Mouse (Mus musculus) midbrain, embryonic 14.5 days (tissue): ENCODE data around the gene Arhgap32. TPM values are rescaled to one million over a fixed set of nuclear protein-coding genes. Genes with fewer than 3 reads are reported as not detected.

ENCODE experiments used
- ATAC-seq: fragments of 200-750 bp; cut with Nextera tagmentation; 2 replicates; pipeline ENCODE4 v1.8.0; 2017; ENCODE audit warnings: moderate number of reproducible peaks, moderate library complexity; ENCODE audit not compliant: low FRiP score, low TSS enrichment
- DNase-seq: peaks from one replicate; pipeline ENCODE4 v3.0.0-alpha.2; 2015
- H3K27ac ChIP-seq: fragments of 300-500 bp; sonication (generic); replicated peaks from 2 replicates; pipeline ENCODE4 v1.5.1; 2014; ENCODE audit warnings: mild to moderate bottlenecking, low read depth, low read length, moderate library complexity
- H3K27me3 ChIP-seq: fragments of 300-500 bp; sonication (generic); 2 replicates; pipeline ENCODE4 v1.6.1; 2014; ENCODE audit warnings: low read length, control low read depth, mixed read lengths; ENCODE audit not compliant: control insufficient read depth, insufficient read depth
- H3K36me3 ChIP-seq: fragments of 300-500 bp; sonication (generic); 2 replicates; pipeline ENCODE4 v1.6.1; 2014; ENCODE audit warnings: low read length, control low read depth; ENCODE audit not compliant: control insufficient read depth, insufficient read depth
- H3K4me1 ChIP-seq: fragments of 300-500 bp; sonication (generic); 2 replicates; pipeline ENCODE4 v1.6.1; 2014; ENCODE audit warnings: mild to moderate bottlenecking, antibody characterized with exemption, low read length, control low read depth; ENCODE audit not compliant: control insufficient read depth, insufficient read depth
- H3K4me2 ChIP-seq: fragments of 300-500 bp; sonication (generic); 2 replicates; pipeline ENCODE4 v1.6.1; 2014; ENCODE audit warnings: mild to moderate bottlenecking, low read length, moderate library complexity
- H3K4me3 ChIP-seq: fragments of 300-500 bp; sonication (generic); replicated peaks from 2 replicates; pipeline ENCODE4 v1.5.1; 2014; ENCODE audit warnings: low read depth, low read length
- H3K9ac ChIP-seq: fragments of 300-500 bp; sonication (generic); replicated peaks from 2 replicates; pipeline ENCODE4 v1.6.1; 2014; ENCODE audit warnings: mild to moderate bottlenecking, low read length, moderate library complexity
- H3K9me3 ChIP-seq: fragments of 300-500 bp; sonication (generic); 2 replicates; pipeline ENCODE4 v1.6.1; 2016; ENCODE audit warnings: low read length, control low read depth, mixed read lengths; ENCODE audit not compliant: control insufficient read depth
- WGBS: fragments of 180-500 bp; shearing (Covaris S2); extraction: QIAGEN DNeasy Blood & Tissue Kit; methylation state at CpG from one replicate; pipeline ENCODE4 v1.1.7; 2014; 5-methylcytosine and 5-hydroxymethylcytosine counted together
- polyA plus RNA-seq: library from polyadenylated mRNA; unstranded; fragments of >200 nt; fragmentation: Nextera tagmentation; extraction: Ambion mirVana; gene quantifications from 2 replicates; pipeline ENCODE4 v1.2.1, GENCODE M21; 2014

The Arhgap32 gene
- polyA plus RNA-seq, 1 experiment from 2014 or later: 18.0 TPM

DNA sequence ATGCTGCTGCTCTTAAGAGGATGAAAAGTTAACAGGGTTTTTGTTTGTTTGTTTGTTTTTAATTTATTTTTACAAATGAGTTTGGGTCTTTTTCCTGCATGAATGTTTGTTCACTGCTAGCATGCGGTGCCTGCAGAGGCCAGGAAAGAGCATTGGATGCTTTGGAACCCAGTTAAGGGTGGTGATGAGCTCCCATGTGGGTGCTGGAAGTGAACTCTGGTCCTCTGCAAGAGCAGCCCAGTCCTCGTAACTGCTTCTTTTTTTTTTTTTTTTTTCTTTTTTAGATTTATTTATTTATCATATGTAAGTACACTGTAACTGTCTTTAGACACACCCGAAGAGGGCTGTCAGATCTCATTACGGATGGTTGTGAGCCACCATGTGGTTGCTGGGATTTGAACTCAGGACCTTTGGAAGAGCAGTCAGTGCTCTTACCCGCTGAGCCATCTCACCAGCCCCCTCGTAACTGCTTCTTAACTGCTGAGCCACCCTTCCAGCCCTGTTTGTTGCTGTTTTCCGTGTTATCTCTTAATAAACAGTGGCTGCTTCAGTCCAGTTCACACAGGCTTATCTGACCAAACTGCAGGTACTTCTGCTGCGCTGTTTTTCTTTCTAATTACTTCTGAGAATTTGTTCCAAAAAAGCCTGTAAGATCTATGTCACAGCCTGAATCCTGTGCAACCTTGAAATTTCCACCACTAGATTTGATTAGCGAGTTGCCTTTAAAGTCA lies 17.3 kb upstream of the Arhgap32 start:
- H3K27ac ChIP-seq: no peak overlapping the region
- no peaks in the 10 kb centered on the region for H3K36me3 ChIP-seq
- no peaks in the 10 kb centered on the region for H3K27me3 ChIP-seq
- no peaks in the 10 kb centered on the region for H3K9me3 ChIP-seq
- H3K4me1 ChIP-seq: peaks cover 14% of the 10 kb centered on the region
- H3K4me2 ChIP-seq: no peak overlapping the region
- no peak for DNase-seq
- no peak for ATAC-seq
- H3K4me3 ChIP-seq: no peak overlapping the region
- H3K9ac ChIP-seq: no peak overlapping the region
- WGBS: 91% methylated on average over 9 of the region's 9 CpGs

DNA sequence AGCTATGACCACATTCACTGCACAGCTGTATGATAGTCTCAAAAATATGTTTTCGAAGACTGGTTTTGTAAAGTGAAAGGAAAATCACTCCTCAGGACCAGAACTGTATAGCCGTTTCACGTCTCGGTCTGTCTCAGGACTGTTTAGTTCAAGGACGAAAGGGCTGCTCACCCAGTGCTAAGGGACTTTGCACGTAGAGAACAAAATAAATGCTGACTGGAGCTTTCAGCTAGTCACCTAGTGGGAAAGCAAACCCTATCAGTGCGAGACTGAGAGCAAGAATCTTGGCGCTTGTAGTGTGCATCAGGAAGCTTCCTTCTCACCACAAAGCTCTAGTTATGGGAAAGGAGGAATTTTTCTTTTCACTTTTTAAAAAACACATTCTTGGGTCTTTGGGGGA lies 15.4 kb upstream of the Arhgap32 start:
- Histone ChIP-seq H3K27ac (no peak overlapping the region), H3K4me2 (no peak overlapping the region), H3K36me3 (no peaks in the 10 kb centered on the region), H3K27me3 (no peaks in the 10 kb centered on the region), H3K9ac (no peak overlapping the region), H3K9me3 (no peaks in the 10 kb centered on the region), H3K4me1 (0 out of 2 replicates have a peak, but pooled peaks cover 8% of the 10 kb centered on the region), H3K4me3 (no peak overlapping the region)
- no peak for ATAC-seq
- no peak for DNase-seq
- 91% methylated on average over 8 of the region's 8 CpGs for WGBS

DNA sequence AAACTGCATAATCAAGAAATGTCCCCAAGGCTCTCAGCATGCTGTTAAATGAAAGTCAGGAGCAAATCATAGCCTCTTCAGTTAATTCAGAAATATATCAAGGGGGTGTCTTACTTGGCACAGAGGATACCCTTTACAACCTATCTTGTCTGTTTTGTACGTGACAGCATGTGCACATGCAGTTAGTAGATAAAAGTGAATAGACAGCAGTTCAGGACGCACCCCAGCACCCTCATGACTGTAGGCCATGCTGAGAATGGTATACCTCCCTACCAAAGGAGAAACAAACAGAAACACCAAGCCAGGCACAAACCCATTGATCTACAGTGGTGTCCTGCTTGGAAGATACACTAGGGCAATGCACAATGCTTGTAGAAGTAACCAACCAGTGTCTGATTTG lies 14.4 kb upstream of the Arhgap32 start:
- no peak for ATAC-seq
- Histone ChIP-seq H3K27ac (no peak overlapping the region), H3K4me2 (no peak overlapping the region), H3K9ac (no peak overlapping the region), H3K27me3 (no peaks in the 10 kb centered on the region), H3K4me3 (no peak overlapping the region), H3K36me3 (no peaks in the 10 kb centered on the region), H3K4me1 (0 out of 2 replicates have a peak, but pooled peaks cover 2% of the 10 kb centered on the region), H3K9me3 (no peaks in the 10 kb centered on the region)
- no peak for DNase-seq
- WGBS: 82% methylated on average over 2 of the region's 2 CpGs

DNA sequence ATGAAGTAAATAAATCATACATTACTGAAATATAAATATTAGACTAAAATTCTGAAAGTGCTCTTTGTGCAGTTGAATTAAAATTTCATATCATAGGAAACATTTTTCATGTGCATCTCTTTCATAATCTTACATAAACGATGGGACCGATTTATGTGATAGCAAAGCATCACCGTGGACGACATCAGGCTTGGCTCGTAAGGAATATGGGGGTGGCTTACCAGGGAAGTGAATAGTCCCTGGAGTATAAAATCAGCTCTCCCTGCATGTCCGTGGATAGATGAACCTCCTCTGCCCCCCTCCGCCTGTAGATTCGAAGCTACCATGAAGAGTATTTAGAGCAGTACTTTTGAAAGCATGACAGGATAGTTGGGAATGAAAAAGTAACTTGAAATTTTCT lies 11.3 kb upstream of the Arhgap32 start:
- no peak for DNase-seq
- no peak for ATAC-seq
- no peaks in the 10 kb centered on the region for H3K36me3 ChIP-seq
- H3K9me3 ChIP-seq: no peaks in the 10 kb centered on the region
- H3K27me3 ChIP-seq: no peaks in the 10 kb centered on the region
- no peak overlapping the region for H3K9ac ChIP-seq
- no peaks in the 10 kb centered on the region for H3K4me1 ChIP-seq
- H3K4me2 ChIP-seq: no peak overlapping the region
- no peak overlapping the region for H3K4me3 ChIP-seq
- 83% methylated on average over 8 of the region's 8 CpGs for WGBS
- no peak overlapping the region for H3K27ac ChIP-seq

DNA sequence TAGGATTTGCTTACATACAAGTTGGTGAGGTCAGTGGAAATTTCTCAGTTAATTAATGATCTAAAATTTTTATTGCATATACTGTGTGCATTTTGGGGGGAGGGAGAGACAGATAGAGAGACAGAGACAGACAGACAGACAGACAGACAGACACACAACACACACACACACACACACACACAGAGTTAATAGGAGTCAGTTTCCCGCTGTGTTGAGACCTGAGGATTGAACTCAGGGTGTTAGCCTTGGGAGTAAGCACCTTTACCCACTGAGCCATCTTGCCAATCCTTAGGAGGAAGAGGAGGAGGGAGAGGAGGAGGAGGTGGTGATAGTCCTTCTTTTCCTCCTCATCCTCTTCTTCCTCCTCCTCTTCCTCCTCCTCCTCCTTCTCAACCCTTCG lies 5.6 kb upstream of the Arhgap32 start:
- 95% methylated on average over 2 of the region's 2 CpGs for WGBS
- H3K27ac ChIP-seq: no peak overlapping the region
- no peak overlapping the region for H3K4me2 ChIP-seq
- H3K27me3 ChIP-seq: no peaks in the 10 kb centered on the region
- no peaks in the 10 kb centered on the region for H3K36me3 ChIP-seq
- no peak overlapping the region for H3K4me3 ChIP-seq
- no peaks in the 10 kb centered on the region for H3K9me3 ChIP-seq
- no peaks in the 10 kb centered on the region for H3K4me1 ChIP-seq
- ATAC-seq: no peak
- no peak for DNase-seq
- H3K9ac ChIP-seq: no peak overlapping the region

DNA sequence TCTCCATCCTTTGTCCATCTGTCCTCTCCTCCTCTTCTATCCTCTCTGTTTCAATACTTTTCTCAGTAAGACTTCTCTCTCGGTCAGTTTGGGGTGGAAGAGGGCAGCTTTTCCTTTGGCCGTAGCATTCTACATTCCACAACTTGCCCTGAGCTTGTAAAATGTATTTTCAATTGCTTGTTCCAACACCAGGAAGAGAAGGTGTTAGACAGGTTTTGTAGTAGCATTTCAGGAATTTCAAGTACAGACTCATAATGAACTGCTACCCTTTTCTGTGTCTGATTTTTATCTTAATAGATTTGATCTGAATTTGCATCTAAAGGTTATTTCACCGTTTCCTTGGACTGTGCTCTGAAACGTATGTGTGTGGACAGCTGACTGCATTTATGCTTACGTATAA lies 336 bp downstream of the Arhgap32 start:
- no peaks in the 10 kb centered on the region for H3K9me3 ChIP-seq
- H3K9ac ChIP-seq: no peak overlapping the region
- H3K4me1 ChIP-seq: no peaks in the 10 kb centered on the region
- H3K27ac ChIP-seq: no peak overlapping the region
- H3K4me2 ChIP-seq: no peak overlapping the region
- ATAC-seq (no peak), DNase-seq (no peak)
- no peak overlapping the region for H3K4me3 ChIP-seq
- no peaks in the 10 kb centered on the region for H3K36me3 ChIP-seq
- no peaks in the 10 kb centered on the region for H3K27me3 ChIP-seq
- 88% methylated on average over 5 of the region's 5 CpGs for WGBS

DNA sequence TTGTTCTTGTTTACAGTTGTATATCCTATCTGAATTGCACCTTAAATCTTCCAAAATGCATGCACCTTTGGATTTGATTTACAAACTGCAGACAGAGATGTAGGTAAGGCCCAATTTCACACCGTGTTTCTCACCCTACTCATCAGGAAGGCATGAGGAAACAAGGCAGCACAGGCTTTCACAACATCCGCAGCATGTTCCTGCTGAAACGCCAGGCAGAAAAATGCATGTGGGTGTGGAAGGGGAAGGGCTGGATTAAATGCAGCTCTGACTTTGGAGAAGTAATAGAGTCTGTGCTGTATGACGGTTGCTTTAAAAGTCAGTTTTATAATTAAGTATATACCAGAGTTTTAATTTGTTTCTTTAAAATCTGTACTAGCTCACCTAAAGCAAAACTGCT lies 1.9 kb downstream of the Arhgap32 start:
- Histone ChIP-seq H3K9ac (no peak overlapping the region), H3K4me3 (no peak overlapping the region), H3K4me2 (no peak overlapping the region), H3K27me3 (no peaks in the 10 kb centered on the region), H3K36me3 (no peaks in the 10 kb centered on the region), H3K27ac (no peak overlapping the region), H3K9me3 (no peaks in the 10 kb centered on the region), H3K4me1 (no peaks in the 10 kb centered on the region)
- DNase-seq: no peak
- ATAC-seq: no peak
- 75% methylated on average over 4 of the region's 4 CpGs for WGBS

DNA sequence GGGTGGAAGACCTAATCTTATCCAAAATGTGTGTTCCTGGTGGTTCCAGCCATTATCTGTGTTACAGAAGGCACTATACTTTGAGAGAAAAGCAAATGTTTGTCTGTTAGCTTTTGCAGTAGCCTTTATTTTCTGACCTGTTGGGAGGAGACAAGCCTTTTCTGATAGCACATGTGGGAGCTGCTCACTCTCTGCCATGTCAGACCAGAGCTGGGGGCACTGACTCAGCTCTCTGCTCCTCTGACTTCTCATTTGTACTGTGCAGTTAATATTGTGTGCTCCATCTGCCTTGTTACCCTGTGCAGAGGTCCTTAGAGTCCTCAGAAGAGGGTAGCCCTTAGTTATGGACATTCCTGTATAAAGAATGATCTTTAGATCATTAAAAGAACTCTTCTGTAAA lies 2.5 kb downstream of the Arhgap32 start:
- ATAC-seq: no peak
- no peak for DNase-seq
- Histone ChIP-seq H3K4me1 (no peaks in the 10 kb centered on the region), H3K36me3 (no peaks in the 10 kb centered on the region), H3K27ac (no peak overlapping the region), H3K27me3 (no peaks in the 10 kb centered on the region), H3K4me2 (no peak overlapping the region), H3K9me3 (no peaks in the 10 kb centered on the region), H3K4me3 (no peak overlapping the region), H3K9ac (no peak overlapping the region)

DNA sequence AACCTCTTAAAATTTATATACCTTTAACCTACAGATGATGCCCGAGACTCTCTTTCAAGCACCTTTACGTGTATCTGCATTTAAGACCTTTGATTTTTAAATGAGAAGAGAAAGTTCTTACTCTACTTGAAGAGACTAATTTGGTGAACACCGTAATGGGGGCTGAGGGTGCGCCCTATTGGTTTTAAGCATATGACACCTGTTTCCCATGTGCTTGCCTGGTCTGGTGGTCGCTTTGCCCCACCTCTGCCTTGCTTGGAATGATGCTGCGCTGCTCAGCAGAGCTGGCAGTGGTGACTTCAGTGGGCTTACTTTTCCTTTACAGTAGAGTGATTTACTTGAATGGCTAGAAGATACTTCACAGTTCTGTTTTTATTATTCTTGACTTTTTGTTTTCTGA lies 3.6 kb downstream of the Arhgap32 start:
- ATAC-seq (no peak), DNase-seq (no peak)
- Histone ChIP-seq H3K9ac (no peak overlapping the region), H3K4me1 (no peaks in the 10 kb centered on the region), H3K4me2 (no peak overlapping the region), H3K27me3 (no peaks in the 10 kb centered on the region), H3K4me3 (no peak overlapping the region), H3K27ac (no peak overlapping the region), H3K36me3 (no peaks in the 10 kb centered on the region), H3K9me3 (no peaks in the 10 kb centered on the region)
- WGBS: 97% methylated on average over 6 of the region's 6 CpGs
